Mouse (Mus musculus) left cerebral cortex, postnatal 10 days (tissue): ENCODE data around the gene Adam17. TPM values are rescaled to one million over a fixed set of nuclear protein-coding genes. Genes with fewer than 3 reads are reported as not detected.
"Not testable (repeated sequence)": the region's sequence is repeated elsewhere in the genome, so short reads cannot be mapped to it uniquely, and the experiment has no call there.

Experiments
- DNase-seq, 2 experiments: peaks; one replicate each; pipeline ENCODE4 v3.0.0; 2021 to 2022; ENCODE audit warnings: low spot score in 2 of 2, mixed read lengths in 1 of 2; ENCODE audit errors: extremely low spot score in 1 of 2
- intact Hi-C: fragments of 180-260 bp; cut with DNase I; formaldehyde crosslinking; loops from one replicate; pipeline ENCODE4 v1.15.1; 2025
- total RNA-seq, 2 experiments: library from RNA; stranded (reverse); gene quantifications; 2 replicates each; pipeline ENCODE4 v1.2.3; 2021

Gene Adam17
- total RNA-seq = 10 to 100 TPM; 17.4 to 20.5 TPM

- intact Hi-C loops = no loop called here
- peak; percentile 94 to 97 for DNase-seq
Measured at GRCm38 (mm10) chr12:21373100-21373819, at the start of gene Adam17. TSS of gene Adam17 (minus strand) at chr12:21373632.

- intact Hi-C loops = no loop called here
- peak; percentile 38 to 40 for DNase-seq
Measured at GRCm38 (mm10) chr12:21418621-21419131, 45.2 kb upstream of the Adam17 start.

- intact Hi-C loops = no loop called here
- no peak for DNase-seq
Measured at GRCm38 (mm10) chr12:21418083-21418482, 44.7 kb upstream of the Adam17 start.

GRCm38 (mm10) chr12:21417100-21418070 is 44.0 kb upstream of the Adam17 start, which contains the start of gene Ywhaq:
TSS of gene Ywhaq (minus strand) at chr12:21417637.
- peak; percentile 98 to 99 for DNase-seq
- intact Hi-C loops = no loop called here

- intact Hi-C loops = no loop called here
- DNase-seq = peak in 1 of 2 experiments; percentile 42
Measured at GRCm38 (mm10) chr12:21416506-21416905, 43.1 kb upstream of the Adam17 start.

- intact Hi-C loops = no loop called here
- no peak for DNase-seq
Measured at GRCm38 (mm10) chr12:21410620-21411019, 37.2 kb upstream of the Adam17 start.

GRCm38 (mm10) chr12:21409651-21410050 is 36.2 kb upstream of the Adam17 start:
- intact Hi-C loops = no loop called here
- no peak for DNase-seq

- no peak for DNase-seq
- intact Hi-C loops = no loop called here
Measured at GRCm38 (mm10) chr12:21408789-21409367, 35.4 kb upstream of the Adam17 start.

- intact Hi-C loops = no loop called here
- no peak for DNase-seq
Measured at GRCm38 (mm10) chr12:21402771-21403170, 29.3 kb upstream of the Adam17 start.

- no peak for DNase-seq
- intact Hi-C loops = no loop called here
Measured at GRCm38 (mm10) chr12:21386201-21386600, 12.8 kb upstream of the Adam17 start.

- DNase-seq, intact Hi-C loops: not testable (repeated sequence)
Measured at GRCm38 (mm10) chr12:21378765-21379346, 5.4 kb upstream of the Adam17 start.

- intact Hi-C loops = no loop called here
- no peak for DNase-seq
Measured at GRCm38 (mm10) chr12:21375376-21376157, 2.1 kb upstream of the Adam17 start.

GRCm38 (mm10) chr12:21373820-21374475 is 516 bp upstream of the Adam17 start:
- DNase-seq = no peak
- intact Hi-C loops = no loop called here

GRCm38 (mm10) chr12:21370035-21370611 is 3.3 kb downstream of the Adam17 start:
- intact Hi-C loops = no loop called here
- no peak for DNase-seq

- intact Hi-C loops = no loop called here
- DNase-seq = no peak
Measured at GRCm38 (mm10) chr12:21369087-21369410, 4.4 kb downstream of the Adam17 start.

- intact Hi-C loops = no loop called here
Measured at GRCm38 (mm10) chr12:21368376-21369086, 4.9 kb downstream of the Adam17 start.

More at GRCm38 (mm10) chr12:21368376-21369086, 4.9 kb downstream of the Adam17 start:
- DNase-seq = no peak
